Mouse (Mus musculus) induced T-regulatory cell, adult 2 months (primary cell): ENCODE results near the gene Megf9.

Experiments used
- DNase-seq: peaks from one replicate; pipeline ENCODE4 v3.0.0-alpha.2; 2012; ENCODE audit warnings: low read depth

Megf9 gene

GRCm38 (mm10) chr4:70534891-70535269 lies at the start of gene Megf9:
Gene Megf9 (minus strand): TSS chr4:70534995.
- DNase-seq, result peak; percentile 98

- peak; percentile 4 for DNase-seq
These were observed 44.9 kb upstream of the Megf9 start for GRCm38 (mm10) chr4:70579654-70580053.

GRCm38 (mm10) chr4:70578301-70578700 lies 43.5 kb upstream of the Megf9 start:
- no peak for DNase-seq

GRCm38 (mm10) chr4:70576096-70576495 lies 41.3 kb upstream of the Megf9 start:
- no peak for DNase-seq

- DNase-seq, result no peak
These were observed 39.1 kb upstream of the Megf9 start for GRCm38 (mm10) chr4:70573926-70574325.

GRCm38 (mm10) chr4:70553888-70554287 lies 19.1 kb upstream of the Megf9 start:
- no peak for DNase-seq

- no peak for DNase-seq
These were observed 18.5 kb upstream of the Megf9 start for GRCm38 (mm10) chr4:70553230-70553797.

- DNase-seq, result no peak
These were observed 17.3 kb upstream of the Megf9 start for GRCm38 (mm10) chr4:70552120-70552519.

GRCm38 (mm10) chr4:70547411-70548148 lies 12.8 kb upstream of the Megf9 start:
- DNase-seq, result no peak

- no peak for DNase-seq
These were observed 11.2 kb upstream of the Megf9 start for GRCm38 (mm10) chr4:70545869-70546542.

GRCm38 (mm10) chr4:70544390-70544789 lies 9.6 kb upstream of the Megf9 start:
- DNase-seq, result no peak

GRCm38 (mm10) chr4:70542387-70542786 lies 7.6 kb upstream of the Megf9 start:
- no peak for DNase-seq

- DNase-seq, result no peak
These were observed 5.9 kb upstream of the Megf9 start for GRCm38 (mm10) chr4:70540743-70541142.

- no peak for DNase-seq
These were observed 2.1 kb upstream of the Megf9 start for GRCm38 (mm10) chr4:70536661-70537580.

- DNase-seq, result peak; percentile 54
These were observed 1.0 kb upstream of the Megf9 start for GRCm38 (mm10) chr4:70535711-70536311.

- no peak for DNase-seq
These were observed 494 bp upstream of the Megf9 start for GRCm38 (mm10) chr4:70535289-70535688.

GRCm38 (mm10) chr4:70534078-70534890 lies 511 bp downstream of the Megf9 start:
- DNase-seq, result no peak

GRCm38 (mm10) chr4:70533056-70533805 lies 1.6 kb downstream of the Megf9 start:
- DNase-seq, result peak; percentile 20

GRCm38 (mm10) chr4:70531021-70531420 lies 3.8 kb downstream of the Megf9 start:
- no peak for DNase-seq

- DNase-seq, result no peak
These were observed 6.2 kb downstream of the Megf9 start for GRCm38 (mm10) chr4:70528622-70529021.
